In the genomic region with DNA sequence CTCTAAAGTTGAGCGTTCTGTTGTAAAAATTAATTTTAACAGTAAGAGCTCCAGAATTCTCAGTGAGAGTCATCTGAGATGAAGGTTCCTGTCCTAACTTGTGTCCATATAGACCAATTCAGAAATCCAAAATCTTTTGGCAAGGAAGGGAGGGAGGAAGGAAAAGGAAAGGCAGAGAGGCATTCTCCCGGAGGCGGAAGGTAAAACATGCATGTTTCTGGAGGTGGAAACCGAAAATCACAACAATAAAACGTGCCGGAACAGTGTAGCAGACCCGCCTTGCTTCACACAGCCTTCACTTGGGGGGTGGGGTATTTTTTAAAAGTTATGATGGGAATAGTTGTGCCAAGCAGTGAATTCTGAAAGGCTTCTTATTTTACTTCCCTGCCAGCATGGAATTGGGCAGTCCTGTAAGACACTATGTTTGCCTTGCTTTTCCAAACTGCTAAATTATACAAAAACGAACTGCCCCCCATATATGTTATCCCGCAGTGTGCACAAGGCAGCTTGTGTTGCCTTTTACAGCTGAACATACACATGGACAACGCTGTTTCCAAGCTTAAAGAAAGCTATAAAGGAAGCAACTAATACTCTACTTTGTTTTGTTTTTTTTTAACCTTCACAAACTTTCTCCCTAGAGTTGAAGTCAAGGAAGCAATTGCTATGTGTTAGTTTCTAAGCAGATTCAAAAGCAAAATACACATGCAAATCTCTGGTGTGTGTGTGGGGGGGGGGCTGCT, we compare ENCODE assay signal across 8 mouse cellular contexts. TPM values are rescaled to one million over a fixed set of nuclear protein-coding genes. Genes with fewer than 3 reads are reported as not detected.
A peak's percentile ranks its signal among the peaks of the same experiment; 100 is the strongest.
DNase-seq lines count a peak whose midpoint lies in the region; ATAC-seq and TF ChIP-seq lines count a peak whose summit lies in the region.

No protein-coding gene starts in this region.

- H3K27me3 ChIP-seq in forebrain, embryonic 13.5 days = peaks cover 50% of the 10 kb centered on the region
- H3K27me3 ChIP-seq in limb, embryonic 12.5 days = peaks cover 68% of the 10 kb centered on the region
- H3K27me3 ChIP-seq in neural tube, embryonic 15.5 days (replicated peaks) = no peaks in the 10 kb centered on the region

- no peak for TF ChIP-seq POLR2A in lung, adult 2 months (IDR thresholded peaks at IDR 0.05; ENCODE audit: borderline replicate concordance, extremely low read depth, low read depth, low read length)

- H3K4me3 ChIP-seq in lung, adult 2 months (replicated peaks; ENCODE audit: extremely low read depth, low read depth, low read length) = peak overlapping the region; percentile 69
- H3K4me3 ChIP-seq in forebrain, embryonic 13.5 days = peak overlapping the region; percentile 61
- peak overlapping the region; percentile 57 for H3K4me3 ChIP-seq in limb, embryonic 12.5 days (replicated peaks)
- peak overlapping the region; percentile 73 for H3K4me3 ChIP-seq in neural tube, embryonic 15.5 days (replicated peaks)

- peaks cover 6% of the 10 kb centered on the region for H3K4me1 ChIP-seq in lung, adult 2 months (ENCODE audit: control insufficient read depth, insufficient read depth, low read length)
- H3K4me1 ChIP-seq in forebrain, embryonic 13.5 days = peaks cover 60% of the 10 kb centered on the region
- H3K4me1 ChIP-seq in limb, embryonic 12.5 days (replicated peaks) = peaks cover 39% of the 10 kb centered on the region
- H3K4me1 ChIP-seq in neural tube, embryonic 15.5 days = peaks cover 22% of the 10 kb centered on the region

- H3K4me2 ChIP-seq in forebrain, embryonic 13.5 days = peak overlapping the region; percentile 85
- peak overlapping the region; percentile 82 for H3K4me2 ChIP-seq in limb, embryonic 12.5 days
- peak overlapping the region; percentile 87 for H3K4me2 ChIP-seq in neural tube, embryonic 15.5 days

- H3K9ac ChIP-seq in forebrain, embryonic 13.5 days = peak overlapping the region; percentile 72
- peak overlapping the region; percentile 66 for H3K9ac ChIP-seq in limb, embryonic 12.5 days (replicated peaks)
- peak overlapping the region; percentile 70 for H3K9ac ChIP-seq in neural tube, embryonic 15.5 days (replicated peaks)

- no peak for ATAC-seq in forebrain, embryonic 13.5 days
- no peak for ATAC-seq in limb, embryonic 12.5 days (ENCODE audit: insufficient number of reproducible peaks, insufficient read depth, low FRiP score, low TSS enrichment, low read depth)
- no peak for ATAC-seq in neural tube, embryonic 15.5 days (ENCODE audit: low FRiP score)
- ATAC-seq in megakaryocyte progenitor cell, adult 5-6 weeks (replicated peaks; ENCODE audit: poor library complexity) = no peak

- no peak for DNase-seq in lung, adult 2 months
- no peak for DNase-seq in lung, postnatal 25 days (ENCODE audit: low spot score)
- DNase-seq in right cerebral cortex, adult 18-20 months = no peak
- DNase-seq in gastrocnemius, postnatal 36 days = no peak

- intact Hi-C loops in gastrocnemius, postnatal 36 days (cut with DNase I) = loop anchor here (5.0 kb wide), 1 partner anchor 119 kb away; no protein-coding TSS in a partner anchor

- no peaks in the 10 kb centered on the region for H3K9me3 ChIP-seq in forebrain, embryonic 13.5 days (replicated peaks)
- H3K9me3 ChIP-seq in limb, embryonic 12.5 days = no peaks in the 10 kb centered on the region
- H3K9me3 ChIP-seq in neural tube, embryonic 15.5 days (replicated peaks) = no peaks in the 10 kb centered on the region

- 0 out of 2 replicates have a peak overlapping the region, but pooled peaks have one; percentile 10 for H3K27ac ChIP-seq in forebrain, embryonic 13.5 days
- H3K27ac ChIP-seq in limb, embryonic 12.5 days = peak overlapping the region; percentile 56
- H3K27ac ChIP-seq in neural tube, embryonic 15.5 days (replicated peaks) = peak overlapping the region; percentile 100

- no peak for TF ChIP-seq CTCF in lung, adult 2 months (IDR thresholded peaks at IDR 0.05; ENCODE audit: insufficient read depth, low read length)

- WGBS in lung, adult 2 months = 7% methylated on average over 10 of the region's 10 CpGs
- 3% methylated on average over 10 of the region's 10 CpGs for WGBS in forebrain, embryonic 13.5 days
- WGBS in limb, embryonic 12.5 days = under 1% methylated on average over 10 of the region's 10 CpGs
- WGBS in neural tube, embryonic 15.5 days = 4% methylated on average over 10 of the region's 10 CpGs

- H3K36me3 ChIP-seq in forebrain, embryonic 13.5 days (ENCODE audit: poor library complexity, severe bottlenecking) = no peaks in the 10 kb centered on the region
- H3K36me3 ChIP-seq in limb, embryonic 12.5 days = no peaks in the 10 kb centered on the region
- no peaks in the 10 kb centered on the region for H3K36me3 ChIP-seq in neural tube, embryonic 15.5 days

RNA-seq across cellular contexts. Expression of gene Meis1, which starts 2.1 kb away (rescaled TPM):
- polyA plus RNA-seq in lung, adult 2 months (2012; rRNA removed) = 26.0 and 31.3 TPM in 2 replicates
- 28.6 and 46.9 TPM in 2 replicates for polyA plus RNA-seq in forebrain, embryonic 13.5 days (2015; fragmentation: Nextera tagmentation; extraction: Ambion mirVana)
- 32.4 and 35.1 TPM in 2 replicates for polyA plus RNA-seq in limb, embryonic 12.5 days (2016; fragmentation: Nextera tagmentation; extraction: Ambion mirVana)
- 156 and 166 TPM in 2 replicates for polyA plus RNA-seq in neural tube, embryonic 15.5 days (2015; fragmentation: Nextera tagmentation; extraction: Ambion mirVana)
- total RNA-seq in gastrocnemius, postnatal 36 days (2021) = 1 to 10 TPM; 2.8 to 4.0 TPM
- total RNA-seq in megakaryocyte progenitor cell, adult 5-6 weeks (2015) = 12.7 and 24.6 TPM in 2 replicates
- 13.0 and 26.3 TPM in 2 replicates for total RNA-seq in megakaryocyte progenitor cell, adult 5-6 weeks (2017)

Comparison
In these comparisons a context has a peak if more than half of its experiments do, and no peak if none do; other contexts are left out.
1. H3K27ac ChIP-seq: peak in every context shown above with its lines; median percentile 100 in neural tube, embryonic 15.5 days; 56 in limb, embryonic 12.5 days; 10 in forebrain, embryonic 13.5 days.